Mouse (Mus musculus) embryonic facial prominence, embryonic 11.5 days (tissue): ENCODE results near the gene Limk2. TPM values are rescaled to one million over a fixed set of nuclear protein-coding genes. Genes with fewer than 3 reads are reported as not detected.

Experiments
- ATAC-seq: fragments of 200-750 bp; cut with Nextera tagmentation; replicated peaks from 2 replicates; pipeline ENCODE4 v1.8.0; 2017; ENCODE audit warnings: low read depth; ENCODE audit not compliant: insufficient number of reproducible peaks, low FRiP score, low TSS enrichment
- DNase-seq: peaks from one replicate; pipeline ENCODE4 v3.0.0-alpha.2; 2015; ENCODE audit warnings: low spot score
- H3K27ac ChIP-seq: fragments of 300-500 bp; sonication (generic); replicated peaks from 2 replicates; pipeline ENCODE4 v1.5.1; 2014; ENCODE audit warnings: mild to moderate bottlenecking, low read depth, low read length, control low read depth
- H3K27me3 ChIP-seq: fragments of 300-500 bp; sonication (generic); 2 replicates; pipeline ENCODE4 v1.6.1; 2014; ENCODE audit warnings: mild to moderate bottlenecking, low read length, moderate library complexity, mixed read lengths; ENCODE audit not compliant: control insufficient read depth, insufficient read depth
- H3K36me3 ChIP-seq: fragments of 300-500 bp; sonication (generic); replicated peaks from 2 replicates; pipeline ENCODE4 v1.6.1; 2014; ENCODE audit warnings: low read depth, mild to moderate bottlenecking, low read length, moderate library complexity, mixed read lengths; ENCODE audit not compliant: control insufficient read depth, insufficient read depth
- H3K4me1 ChIP-seq: fragments of 300-500 bp; sonication (generic); 2 replicates; pipeline ENCODE4 v1.6.1; 2014; ENCODE audit warnings: low read length, mixed read lengths; ENCODE audit not compliant: control insufficient read depth, insufficient read depth
- H3K4me2 ChIP-seq: fragments of 300-500 bp; sonication (generic); 2 replicates; pipeline ENCODE4 v1.6.1; 2014; ENCODE audit warnings: low read depth, mild to moderate bottlenecking, control low read depth, low read length, moderate library complexity
- H3K4me3 ChIP-seq: fragments of 300-500 bp; sonication (generic); 2 replicates; pipeline ENCODE4 v1.5.1; 2014; ENCODE audit warnings: low read depth, low read length, control low read depth
- H3K9ac ChIP-seq: fragments of 300-500 bp; sonication (generic); replicated peaks from 2 replicates; pipeline ENCODE4 v1.6.1; 2014; ENCODE audit warnings: mild to moderate bottlenecking, control low read depth, low read length
- H3K9me3 ChIP-seq: fragments of 300-500 bp; sonication (generic); replicated peaks from 2 replicates; pipeline ENCODE4 v1.6.1; 2016; ENCODE audit warnings: mild to moderate bottlenecking, low read length, inconsistent platforms, mixed read lengths; ENCODE audit not compliant: control insufficient read depth
- WGBS: fragments of 180-500 bp; shearing (Covaris S2); extraction: QIAGEN DNeasy Blood & Tissue Kit; methylation state at CpG from one replicate; pipeline ENCODE4 v1.1.7; 2014; 5-methylcytosine and 5-hydroxymethylcytosine counted together
- polyA plus RNA-seq: library from polyadenylated mRNA; unstranded; fragments of >200 nt; fragmentation: Nextera tagmentation; extraction: Ambion mirVana; gene quantifications from 2 replicates; pipeline ENCODE4 v1.2.1, GENCODE M21; 2014

Limk2 gene
- polyA plus RNA-seq, 1 experiment from 2014 or later: 47.3 TPM

GRCm38 (mm10) chr11:3451701-3452163, 42.7 kb upstream of the Limk2 start:
- peak overlapping the region; percentile 88 for H3K4me2 ChIP-seq
- no peaks in the 10 kb centered on the region for H3K9me3 ChIP-seq
- peak overlapping the region; percentile 72 for H3K9ac ChIP-seq
- H3K27ac ChIP-seq: peak overlapping the region; percentile 16; the same call in 1 of the 2 replicates
- H3K27me3 ChIP-seq: no peaks in the 10 kb centered on the region
- no peaks in the 10 kb centered on the region for H3K36me3 ChIP-seq
- DNase-seq (peak; percentile 30), ATAC-seq (peak; percentile 44; the same call in 1 of the 2 replicates)
- under 1% methylated on average over 20 of the region's 20 CpGs for WGBS
- peak overlapping the region; percentile 68 for H3K4me3 ChIP-seq
- H3K4me1 ChIP-seq: peaks cover 2% of the 10 kb centered on the region; the same call in 1 of the 2 replicates

- 88% methylated on average over 8 of the region's 8 CpGs for WGBS
- no peak overlapping the region for H3K4me2 ChIP-seq
- no peaks in the 10 kb centered on the region for H3K27me3 ChIP-seq
- H3K4me3 ChIP-seq: no peak overlapping the region
- ATAC-seq: no peak
- H3K9me3 ChIP-seq: no peaks in the 10 kb centered on the region
- H3K4me1 ChIP-seq: no peaks in the 10 kb centered on the region
- H3K9ac ChIP-seq: no peak overlapping the region
- no peaks in the 10 kb centered on the region for H3K36me3 ChIP-seq
- no peak overlapping the region for H3K27ac ChIP-seq
- no peak for DNase-seq
Observed at GRCm38 (mm10) chr11:3444875-3445274, 35.9 kb upstream of the Limk2 start.

GRCm38 (mm10) chr11:3443091-3443490, 34.1 kb upstream of the Limk2 start:
- H3K36me3 ChIP-seq: no peaks in the 10 kb centered on the region
- no peaks in the 10 kb centered on the region for H3K9me3 ChIP-seq
- no peak overlapping the region for H3K4me2 ChIP-seq
- 96% methylated on average over 2 of the region's 2 CpGs for WGBS
- H3K27me3 ChIP-seq: no peaks in the 10 kb centered on the region
- no peaks in the 10 kb centered on the region for H3K4me1 ChIP-seq
- no peak overlapping the region for H3K27ac ChIP-seq
- ATAC-seq (no peak), DNase-seq (no peak)
- H3K9ac ChIP-seq: no peak overlapping the region
- no peak overlapping the region for H3K4me3 ChIP-seq

GRCm38 (mm10) chr11:3442677-3443076, 33.7 kb upstream of the Limk2 start:
- Histone ChIP-seq H3K36me3 (no peaks in the 10 kb centered on the region), H3K9me3 (no peaks in the 10 kb centered on the region), H3K9ac (no peak overlapping the region), H3K4me2 (no peak overlapping the region), H3K27me3 (no peaks in the 10 kb centered on the region), H3K27ac (no peak overlapping the region), H3K4me3 (no peak overlapping the region), H3K4me1 (no peaks in the 10 kb centered on the region)
- DNase-seq (no peak), ATAC-seq (no peak)
- 78% methylated on average over 4 of the region's 4 CpGs for WGBS

- DNase-seq: no peak
Observed at GRCm38 (mm10) chr11:3441696-3442443, 32.9 kb upstream of the Limk2 start.

GRCm38 (mm10) chr11:3437621-3438020, 28.6 kb upstream of the Limk2 start:
- Histone ChIP-seq H3K36me3 (no peaks in the 10 kb centered on the region), H3K4me3 (no peak overlapping the region), H3K9ac (no peak overlapping the region), H3K27ac (no peak overlapping the region), H3K4me1 (no peaks in the 10 kb centered on the region), H3K4me2 (no peak overlapping the region), H3K9me3 (no peaks in the 10 kb centered on the region), H3K27me3 (no peaks in the 10 kb centered on the region)
- DNase-seq (no peak), ATAC-seq (no peak)
- 85% methylated on average over 1 of the region's 1 CpGs for WGBS

More at GRCm38 (mm10) chr11:3441696-3442443, 32.9 kb upstream of the Limk2 start:
- Histone ChIP-seq H3K4me2 (no peak overlapping the region), H3K9ac (no peak overlapping the region), H3K9me3 (no peaks in the 10 kb centered on the region), H3K4me3 (no peak overlapping the region), H3K27me3 (no peaks in the 10 kb centered on the region), H3K36me3 (no peaks in the 10 kb centered on the region), H3K4me1 (no peaks in the 10 kb centered on the region), H3K27ac (no peak overlapping the region)
- ATAC-seq: no peak

- no peak overlapping the region for H3K9ac ChIP-seq
- 79% methylated on average over 4 of the region's 4 CpGs for WGBS
- no peaks in the 10 kb centered on the region for H3K27me3 ChIP-seq
- H3K36me3 ChIP-seq: no peaks in the 10 kb centered on the region
- H3K4me1 ChIP-seq: no peaks in the 10 kb centered on the region
- H3K4me3 ChIP-seq: no peak overlapping the region
- ATAC-seq: no peak
- no peak for DNase-seq
- H3K9me3 ChIP-seq: no peaks in the 10 kb centered on the region
- H3K27ac ChIP-seq: no peak overlapping the region
- H3K4me2 ChIP-seq: no peak overlapping the region
Observed at GRCm38 (mm10) chr11:3433809-3434208, 24.8 kb upstream of the Limk2 start.

- 93% methylated on average over 6 of the region's 6 CpGs for WGBS
- Histone ChIP-seq H3K27me3 (no peaks in the 10 kb centered on the region), H3K4me3 (no peak overlapping the region), H3K9me3 (no peaks in the 10 kb centered on the region), H3K27ac (no peak overlapping the region), H3K4me2 (no peak overlapping the region), H3K4me1 (no peaks in the 10 kb centered on the region), H3K36me3 (no peaks in the 10 kb centered on the region), H3K9ac (no peak overlapping the region)
- DNase-seq (no peak), ATAC-seq (no peak)
Observed at GRCm38 (mm10) chr11:3431976-3432603, 23.1 kb upstream of the Limk2 start.
